Mouse (Mus musculus): ENCODE measurements at regions not wholly inside any gene's neighbourhood (a gene's known extent, or its start where the extent isn't known, plus 50 kb on each side); places are given as distances from the start of the nearest gene placed in this dataset.

DNA sequence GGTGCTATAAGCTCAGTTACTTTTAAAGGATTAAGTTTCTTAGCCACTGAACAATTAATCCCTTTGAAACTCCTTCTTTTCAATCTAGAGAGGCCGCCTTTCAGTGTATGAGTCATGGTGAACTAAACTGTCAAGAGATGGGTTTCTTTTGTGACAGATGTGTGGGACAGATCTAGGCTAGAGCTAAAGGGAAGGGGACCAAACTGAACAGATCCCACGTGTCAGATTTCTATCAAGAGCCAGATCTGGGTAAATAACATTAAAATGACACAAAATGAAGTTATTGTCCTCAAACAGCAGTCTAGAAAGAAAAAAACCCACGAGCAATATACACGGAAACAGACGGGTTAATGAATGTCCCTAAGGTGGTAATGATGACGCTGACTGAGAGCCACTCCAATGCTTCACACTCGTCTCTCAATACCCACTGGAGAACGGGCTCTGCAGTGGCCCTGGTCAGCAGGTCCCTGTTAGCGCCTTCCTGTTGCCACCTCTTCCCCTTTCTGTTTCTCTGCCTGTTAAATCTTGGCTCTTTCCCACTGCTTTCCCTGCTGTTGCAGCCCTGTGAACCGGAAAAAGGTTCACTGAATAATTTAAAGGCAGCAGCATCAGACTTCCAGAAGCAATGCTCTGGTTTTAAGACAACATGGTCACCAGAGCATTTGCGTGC is 52.7 kb upstream of the Rab3gap2 start:
- DNase-seq: peak; percentile 9 to 10

DNA sequence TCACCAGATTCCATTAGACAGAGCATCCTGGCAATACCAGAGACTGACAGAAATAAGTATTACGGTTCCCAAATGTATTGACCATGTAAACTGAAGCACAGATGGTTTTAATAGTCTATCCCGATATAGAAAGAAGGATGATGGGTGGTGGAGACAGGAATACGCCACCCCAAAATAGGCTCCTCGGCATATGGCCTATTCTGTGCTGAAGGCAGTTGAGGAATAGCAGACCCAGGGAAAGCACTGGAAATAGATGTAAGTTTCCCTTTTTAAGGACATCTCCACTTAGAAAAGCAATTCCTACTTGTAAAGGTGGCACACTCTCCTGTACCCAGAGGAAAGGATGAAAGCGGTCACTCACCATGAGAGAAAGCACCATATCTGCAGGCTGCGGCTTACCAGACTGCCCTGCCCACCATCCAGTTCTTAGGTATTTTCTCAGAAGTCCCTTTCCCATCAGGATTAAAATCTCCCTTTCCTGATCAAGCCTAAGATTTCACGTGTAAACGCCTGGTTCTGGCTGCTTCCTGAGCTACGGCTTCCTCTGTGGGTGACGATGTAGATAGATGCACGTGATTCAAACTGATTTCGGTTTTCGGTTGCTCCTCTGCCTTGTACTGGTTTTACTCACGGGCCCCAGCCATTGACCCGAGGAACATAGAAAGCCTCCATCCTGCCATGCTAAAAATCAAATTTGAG is 53.3 kb upstream of the Rab3gap2 start:
- DNase-seq: no peak

DNA sequence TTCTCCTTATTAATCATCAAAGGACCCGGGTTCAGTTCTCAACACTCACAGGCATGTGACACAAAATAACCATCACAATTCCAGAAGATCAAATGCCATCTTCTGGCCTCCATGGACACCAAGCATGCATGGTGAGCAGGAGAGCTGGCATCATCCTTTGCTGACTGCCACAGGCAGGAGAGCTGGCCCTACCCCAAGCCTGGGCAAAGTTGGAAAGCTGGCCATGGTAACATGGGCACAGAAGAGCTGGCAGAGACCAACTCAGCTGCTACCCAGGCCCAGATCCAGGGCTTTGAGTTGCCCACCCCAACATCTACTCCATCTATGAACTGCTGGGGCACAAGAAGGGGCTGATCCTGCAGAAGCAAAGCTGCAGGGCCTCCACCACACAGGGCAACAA is 59.1 kb upstream of the Rab3gap2 start:
- peak; percentile 78 to 89 for DNase-seq

DNA sequence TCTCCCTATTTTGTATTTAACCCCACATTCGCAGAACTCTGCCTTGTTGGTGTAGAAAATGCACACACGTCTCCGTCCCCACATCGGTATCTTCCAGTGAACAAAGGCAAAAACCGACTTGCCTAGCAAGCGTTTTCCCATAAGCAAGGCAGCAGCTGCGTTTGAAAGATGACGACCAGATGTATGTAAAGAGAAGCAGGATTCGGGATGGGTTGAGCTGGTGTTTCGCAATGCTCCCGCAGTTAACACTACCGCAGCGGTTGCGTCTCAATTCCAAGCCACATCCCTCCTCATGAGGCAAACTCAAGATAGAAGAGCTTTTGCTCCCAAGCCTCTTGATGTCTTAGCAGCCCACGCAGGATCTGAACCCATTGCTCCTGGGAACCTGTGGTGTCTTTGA is 59.9 kb upstream of the Rab3gap2 start:
- DNase-seq: no peak

DNA sequence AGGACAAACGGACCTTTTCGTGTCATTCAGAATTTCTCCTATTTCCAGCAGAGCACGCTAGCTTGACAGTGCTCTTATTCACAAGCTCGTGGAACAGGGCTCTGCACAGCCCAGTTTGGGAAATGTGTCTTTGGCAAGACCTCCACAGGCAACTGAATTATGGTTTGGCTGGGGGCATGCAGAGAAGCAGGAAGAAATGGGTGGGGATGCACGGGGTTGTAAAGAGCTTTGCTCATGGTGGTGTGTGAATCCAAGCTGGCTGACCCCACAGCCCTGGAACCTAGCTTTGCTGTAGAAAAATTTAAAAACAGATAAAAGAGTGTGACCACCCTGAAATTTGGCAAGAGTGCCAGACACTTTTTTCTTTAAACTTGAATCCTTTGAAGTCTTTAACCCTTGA is 63.6 kb upstream of the Rab3gap2 start:
- DNase-seq: no peak

DNA sequence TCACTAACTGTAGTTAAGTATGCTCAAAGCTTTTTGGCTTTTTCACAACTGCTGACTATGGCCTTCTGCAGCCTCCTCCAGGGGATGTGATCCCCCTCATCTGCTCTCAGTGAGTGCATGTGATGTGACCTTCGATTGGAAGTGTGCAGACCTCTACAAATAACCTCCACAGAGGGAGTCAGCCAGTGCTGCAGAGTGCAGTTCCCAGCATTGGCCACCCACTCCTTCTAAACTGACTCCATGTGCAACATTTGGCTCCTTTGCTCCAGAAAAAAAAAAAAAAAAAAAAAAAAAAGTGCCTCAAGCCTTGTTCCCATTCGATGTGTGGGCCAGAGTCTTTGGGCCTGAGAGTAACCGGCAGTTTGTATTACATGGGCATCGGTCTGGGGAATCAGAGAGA is 75.7 kb upstream of the Rab3gap2 start:
- no peak for DNase-seq

DNA sequence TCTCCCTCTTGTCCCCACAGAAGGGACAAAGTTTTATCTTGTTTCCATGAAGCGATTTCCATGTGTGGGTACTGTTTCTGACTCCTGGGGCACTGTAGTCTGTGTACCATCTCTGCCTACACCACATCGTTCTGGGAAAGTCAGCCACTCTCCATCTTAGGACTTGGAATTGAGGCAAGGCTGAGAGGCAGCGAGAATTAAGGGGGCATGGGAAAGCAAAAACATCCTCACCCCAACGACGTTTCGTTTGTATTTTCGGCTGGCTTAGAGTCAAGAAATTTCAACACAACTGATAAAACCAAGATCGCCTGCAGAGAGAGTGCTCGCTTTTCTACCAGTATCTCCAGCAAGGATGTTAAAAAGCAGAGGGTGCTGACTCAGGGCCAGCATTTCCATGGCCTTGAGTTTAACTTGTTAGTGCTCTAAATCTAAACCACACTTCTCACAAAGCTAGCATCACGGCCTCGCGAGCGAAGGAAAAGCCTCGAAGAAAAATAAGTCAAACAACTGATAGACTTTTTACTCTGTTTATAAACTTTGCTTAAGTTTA is 78.1 kb upstream of the Rab3gap2 start:
- no peak for DNase-seq

DNA sequence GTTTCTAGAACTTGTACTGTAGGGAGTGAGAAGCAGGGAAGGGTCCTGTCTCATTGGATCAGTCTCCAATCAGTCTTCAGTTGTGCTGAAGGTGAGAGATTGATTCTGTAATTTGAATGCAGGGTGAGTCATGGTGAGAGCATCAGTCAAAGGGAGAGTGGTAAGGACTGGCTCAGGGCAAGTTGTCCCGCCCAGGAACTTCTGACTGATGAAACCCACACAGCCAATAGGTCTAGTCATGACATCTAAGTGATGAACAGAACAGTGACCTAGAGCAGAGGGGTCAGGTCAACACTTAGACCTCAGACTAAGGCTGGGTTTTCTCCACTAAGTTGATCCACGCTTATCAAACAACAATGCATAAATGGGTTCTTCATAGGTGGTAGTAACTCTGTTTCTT is 82.4 kb upstream of the Rab3gap2 start:
- no peak for DNase-seq

DNA sequence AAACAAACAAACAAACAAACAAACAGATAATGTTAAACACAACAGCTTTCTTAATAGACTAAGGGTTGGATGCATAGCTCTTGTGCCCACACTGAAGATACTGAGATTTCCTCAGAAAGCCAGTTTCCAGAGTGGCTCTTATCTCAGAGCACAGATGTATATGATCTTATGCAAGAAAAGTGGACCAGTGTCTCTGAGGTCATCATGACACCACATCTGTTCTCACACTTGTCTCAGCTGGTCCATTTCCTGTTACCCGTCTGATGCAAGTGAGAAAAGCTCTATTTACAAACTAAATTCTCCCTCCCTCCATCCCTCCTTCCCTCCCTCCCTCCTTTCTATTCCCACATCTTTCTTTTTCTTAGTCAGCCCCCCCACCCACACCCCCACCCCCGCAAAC is 83.5 kb upstream of the Rab3gap2 start:
- no peak for DNase-seq

DNA sequence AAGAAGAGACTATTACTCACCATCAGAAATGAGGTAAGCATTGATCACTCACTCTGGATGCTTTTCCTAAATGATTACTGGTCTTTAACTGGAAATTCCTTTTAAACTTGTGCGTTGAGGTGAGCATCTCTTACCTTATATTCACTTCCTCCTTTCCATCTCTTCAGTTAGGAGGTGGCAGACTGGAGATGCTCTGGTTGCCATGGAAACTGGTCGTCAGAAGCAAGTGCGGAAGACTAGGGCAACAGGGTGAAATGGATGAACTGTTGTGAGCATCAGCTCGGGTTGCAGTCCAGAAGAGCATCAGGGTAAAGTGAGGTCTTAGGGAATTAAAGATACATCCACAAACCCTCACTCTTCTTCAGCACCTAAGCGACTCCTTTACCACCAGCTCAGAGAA is 86.2 kb upstream of the Rab3gap2 start:
- DNase-seq: peak; percentile 15 to 18

DNA sequence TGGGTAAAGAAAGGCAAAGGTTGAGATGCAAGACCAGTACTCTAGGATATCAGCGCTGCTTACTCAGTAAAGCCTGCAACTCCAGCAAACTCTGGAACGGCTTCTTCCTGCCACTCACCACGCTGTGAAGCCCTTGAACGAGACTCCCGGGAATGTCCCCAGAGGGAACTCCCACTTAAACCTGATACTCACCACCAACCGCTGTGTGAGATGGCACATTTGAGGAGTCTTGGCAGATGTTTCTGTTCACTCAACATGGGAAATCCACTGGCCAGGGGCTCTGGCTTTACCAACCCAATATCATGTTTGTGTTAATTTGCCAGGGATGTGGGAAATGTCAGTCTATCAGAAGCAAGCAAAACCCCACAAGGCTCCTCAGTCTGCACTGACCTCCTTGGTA is 90.2 kb upstream of the Rab3gap2 start:
- no peak for DNase-seq

DNA sequence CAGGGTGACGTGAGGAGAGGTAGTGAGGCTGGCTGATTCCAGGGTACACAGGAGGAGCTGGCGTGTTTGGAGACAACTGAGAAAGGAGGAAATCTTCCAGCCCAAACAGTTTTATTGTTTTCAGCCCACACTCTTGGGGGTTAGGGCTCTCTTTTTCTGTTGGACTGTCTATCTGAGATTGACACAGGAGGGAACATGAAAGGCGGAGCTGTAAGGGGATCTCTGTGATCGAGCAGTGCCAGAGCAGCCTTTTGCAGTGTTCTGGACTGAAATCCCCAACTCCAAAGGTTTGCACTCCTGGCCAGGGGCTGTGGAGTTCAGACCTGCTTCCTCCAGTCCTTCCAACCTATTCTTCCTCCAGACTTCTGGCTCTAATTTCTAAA is 91.9 kb upstream of the Rab3gap2 start:
- DNase-seq: no peak

DNA sequence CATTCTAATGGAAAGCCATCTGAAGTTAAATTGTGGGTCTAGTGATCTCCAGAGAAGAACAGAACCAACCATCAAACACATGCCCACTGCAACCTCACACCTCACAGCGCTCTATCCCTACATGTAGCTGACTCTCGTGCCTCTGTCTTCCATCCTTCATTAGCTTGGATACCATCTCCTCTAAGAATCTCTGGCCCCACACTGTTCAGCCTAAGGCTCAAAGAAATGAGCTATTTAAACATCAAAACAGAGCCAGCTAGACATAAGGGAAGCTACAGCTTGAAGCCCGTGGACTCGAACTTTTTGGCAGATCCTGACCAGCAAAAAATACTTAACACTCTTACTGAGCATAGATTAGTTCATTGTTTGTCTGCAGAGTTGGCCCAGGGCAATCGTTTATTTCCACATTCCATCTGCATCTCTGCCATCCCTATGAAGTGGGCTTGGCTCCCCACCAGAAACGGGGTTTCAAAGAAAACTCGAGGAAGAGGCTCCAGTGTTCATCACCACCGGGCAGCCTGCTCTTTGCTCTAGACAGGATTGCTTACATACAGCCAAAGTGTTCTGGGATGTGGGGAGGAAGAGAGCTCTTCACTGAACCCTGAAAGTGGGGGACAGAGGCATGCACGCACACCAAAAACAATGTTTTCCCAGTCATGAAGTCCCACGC is 92.4 kb upstream of the Rab3gap2 start:
- DNase-seq: peak; percentile 43 to 62

DNA sequence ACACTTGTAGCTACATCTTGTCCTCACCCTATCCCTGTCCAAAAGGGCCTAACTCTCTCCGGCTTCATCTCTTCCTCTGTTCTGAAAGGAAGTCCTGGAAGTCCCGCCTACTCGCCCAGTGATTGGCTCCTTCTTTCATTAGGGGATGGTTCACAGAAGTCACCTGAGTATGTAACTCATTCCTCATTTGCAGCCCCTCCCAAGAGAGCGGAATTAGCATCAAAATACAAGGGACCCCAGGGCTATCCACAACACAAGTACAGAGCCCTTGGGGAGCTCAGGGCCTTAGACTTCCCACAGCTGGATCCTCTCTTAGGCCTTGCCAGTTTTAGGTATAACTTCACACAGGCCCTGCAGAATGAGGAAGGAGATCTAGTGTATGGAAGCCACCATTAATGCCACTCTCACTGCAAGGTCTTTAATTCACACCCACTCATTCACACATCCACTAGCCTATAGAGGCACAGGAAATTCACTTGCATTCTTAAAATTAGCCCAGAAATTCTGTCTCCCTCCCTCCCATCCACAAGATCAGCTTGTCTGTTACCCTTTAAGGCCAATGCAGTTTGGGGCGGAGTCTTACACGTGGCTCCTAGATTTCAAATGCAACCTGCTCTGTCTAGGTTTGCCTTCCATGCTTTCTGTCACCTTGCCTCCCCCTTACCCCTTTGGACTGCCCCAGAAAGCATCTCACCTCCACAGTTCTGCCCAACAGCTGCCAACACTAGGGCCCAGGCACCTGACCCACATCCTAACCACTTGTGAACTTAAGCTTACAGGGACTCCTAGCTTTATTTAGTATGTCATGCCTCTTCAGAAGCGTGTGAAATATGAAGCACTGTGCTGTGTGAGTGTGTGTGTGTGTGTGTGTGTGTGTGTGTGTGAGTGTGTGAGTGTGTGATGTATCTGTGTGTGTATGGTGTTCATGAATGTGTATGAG is 98.7 kb upstream of the Rab3gap2 start:
- no peak for DNase-seq

DNA sequence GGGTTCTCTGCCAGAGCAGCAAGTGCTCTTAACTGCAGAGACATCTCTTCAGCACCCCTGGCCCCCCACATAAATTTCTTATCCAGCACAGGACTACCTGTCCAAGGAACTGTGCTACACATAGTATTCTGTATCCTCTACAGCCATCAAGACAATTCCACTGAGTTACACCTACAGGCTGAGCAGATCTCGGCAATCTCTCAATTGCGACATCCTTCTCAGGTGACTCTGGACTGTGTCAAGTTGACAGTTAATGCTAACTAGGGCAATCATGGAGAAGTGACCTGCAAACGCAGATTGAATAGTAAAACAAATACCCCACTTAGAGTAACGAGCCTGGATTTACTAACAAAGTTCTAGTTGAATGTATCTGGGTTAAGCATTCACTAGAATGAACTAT is 100.1 kb upstream of the Rab3gap2 start:
- DNase-seq: no peak

DNA sequence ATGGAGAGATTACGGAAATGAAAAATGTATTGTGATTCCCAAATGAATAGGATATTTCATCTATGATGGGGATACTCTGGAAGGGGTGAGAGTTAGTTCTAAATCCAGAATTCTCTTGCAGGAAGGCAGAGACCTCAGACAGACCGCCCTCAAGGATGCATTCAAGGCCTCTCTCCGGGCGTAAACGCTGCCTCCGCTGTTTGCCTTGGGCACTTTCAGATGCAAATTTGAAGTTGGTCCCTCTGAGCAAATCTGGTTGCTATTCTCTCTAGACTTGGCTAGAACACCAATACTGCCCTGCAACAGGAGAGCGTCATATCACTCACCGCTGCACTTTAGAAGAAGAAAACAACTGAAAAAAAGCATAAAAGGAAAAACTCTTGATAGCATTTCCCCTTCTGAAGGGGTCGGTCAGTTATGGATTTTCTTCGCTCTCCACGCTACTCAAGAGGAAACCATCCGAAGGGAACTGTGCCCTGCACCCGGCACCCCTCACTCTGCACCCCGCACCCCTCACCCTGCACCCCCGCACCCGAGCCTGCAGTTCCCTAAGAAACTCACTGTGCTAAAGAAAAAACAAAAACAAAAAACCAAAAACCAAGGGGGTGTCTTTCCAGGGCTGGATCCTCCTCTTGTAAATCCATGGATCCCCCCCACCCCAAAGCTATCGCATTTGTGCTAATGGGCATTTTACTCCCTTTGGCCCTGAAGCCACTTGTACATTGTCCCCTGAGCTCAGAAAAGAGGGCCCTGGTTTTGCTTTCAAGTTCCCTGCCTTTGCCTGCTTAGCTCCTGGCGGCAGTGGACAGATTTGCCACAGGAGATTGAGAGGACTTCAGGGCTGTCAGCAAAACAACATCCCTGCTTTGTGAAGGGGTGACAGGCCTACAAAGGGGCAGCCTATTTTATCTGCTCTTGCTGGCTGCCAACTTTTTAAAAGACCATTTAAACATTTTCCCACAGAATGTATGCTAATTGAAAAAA is 99.9 kb upstream of the Mark1 start:
- no peak for DNase-seq

DNA sequence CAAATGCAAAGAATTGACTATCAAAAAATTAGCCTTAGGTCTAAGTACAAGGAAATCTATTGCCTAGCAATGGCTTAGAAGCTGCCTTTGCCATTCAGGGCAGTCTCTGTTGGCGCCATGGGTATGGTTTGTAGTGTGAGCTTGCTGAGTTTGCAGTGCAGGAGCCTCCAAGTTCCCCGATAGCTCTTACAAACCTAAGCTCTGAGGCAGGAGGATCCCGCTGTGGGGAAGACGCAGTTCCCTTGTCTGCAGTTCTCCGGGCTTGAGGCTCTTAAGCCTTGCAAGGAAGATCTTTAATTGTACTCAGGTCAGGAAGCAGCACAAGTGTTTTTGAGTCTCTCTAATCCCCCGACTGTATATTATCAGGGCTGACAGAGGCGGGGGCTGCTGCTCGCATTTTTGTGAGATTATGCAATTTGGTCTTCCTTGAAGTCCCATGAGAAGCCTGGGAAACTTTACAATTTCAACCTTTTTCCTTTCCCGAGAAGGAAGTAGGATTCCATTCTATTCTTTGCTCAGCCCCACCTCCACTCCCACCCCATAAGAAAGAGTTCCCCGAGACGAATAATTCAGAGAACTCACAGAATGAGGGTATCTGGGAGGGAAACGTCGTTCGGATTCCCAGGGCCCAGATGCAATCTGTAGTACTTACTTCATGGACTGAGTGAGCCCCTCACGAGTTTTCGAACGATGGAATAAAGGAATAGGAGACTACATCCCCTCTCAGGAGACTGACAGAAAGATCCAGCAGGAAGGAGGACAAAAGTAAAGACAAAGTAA is 99.0 kb upstream of the Mark1 start:
- no peak for DNase-seq

DNA sequence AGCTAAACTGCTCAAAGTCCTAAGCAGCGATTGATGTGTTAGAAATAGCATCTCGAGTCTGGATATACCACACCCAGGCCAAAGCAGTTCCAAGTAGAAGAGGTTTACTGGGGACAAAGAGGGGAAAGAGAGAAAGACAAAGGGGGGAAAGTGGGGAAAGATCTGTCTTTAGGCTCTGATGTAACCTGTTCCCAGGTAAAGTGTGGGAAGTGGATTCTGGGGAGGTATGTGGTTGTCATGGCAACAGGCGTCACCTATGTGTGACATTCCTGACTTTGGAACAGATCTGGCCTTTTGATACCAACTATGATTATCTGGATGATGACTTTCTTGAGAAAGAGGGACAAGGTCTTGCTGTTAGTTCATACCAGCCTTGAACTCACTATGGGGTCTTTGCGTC is 97.4 kb upstream of the Mark1 start:
- DNase-seq: no peak

DNA sequence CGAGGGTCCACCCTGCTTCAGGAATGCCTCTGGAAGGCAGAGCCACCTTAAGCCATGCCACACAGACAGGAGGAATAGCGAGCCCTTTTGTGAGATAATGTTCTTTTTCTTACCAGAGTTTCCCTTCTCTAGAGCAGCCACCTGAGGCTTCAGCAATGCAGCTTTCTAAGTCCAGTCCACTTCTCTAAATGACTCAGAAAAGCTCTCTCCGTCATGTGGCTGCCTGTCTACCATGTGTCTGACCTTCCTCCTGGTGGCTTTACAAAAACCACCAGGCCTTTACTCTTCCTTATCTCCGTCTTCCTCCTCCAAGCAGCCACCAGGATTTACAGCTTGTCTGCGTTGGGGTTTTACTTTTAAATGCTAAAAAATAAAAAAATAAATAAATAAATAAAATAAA is 93.4 kb upstream of the Mark1 start:
- DNase-seq: no peak

DNA sequence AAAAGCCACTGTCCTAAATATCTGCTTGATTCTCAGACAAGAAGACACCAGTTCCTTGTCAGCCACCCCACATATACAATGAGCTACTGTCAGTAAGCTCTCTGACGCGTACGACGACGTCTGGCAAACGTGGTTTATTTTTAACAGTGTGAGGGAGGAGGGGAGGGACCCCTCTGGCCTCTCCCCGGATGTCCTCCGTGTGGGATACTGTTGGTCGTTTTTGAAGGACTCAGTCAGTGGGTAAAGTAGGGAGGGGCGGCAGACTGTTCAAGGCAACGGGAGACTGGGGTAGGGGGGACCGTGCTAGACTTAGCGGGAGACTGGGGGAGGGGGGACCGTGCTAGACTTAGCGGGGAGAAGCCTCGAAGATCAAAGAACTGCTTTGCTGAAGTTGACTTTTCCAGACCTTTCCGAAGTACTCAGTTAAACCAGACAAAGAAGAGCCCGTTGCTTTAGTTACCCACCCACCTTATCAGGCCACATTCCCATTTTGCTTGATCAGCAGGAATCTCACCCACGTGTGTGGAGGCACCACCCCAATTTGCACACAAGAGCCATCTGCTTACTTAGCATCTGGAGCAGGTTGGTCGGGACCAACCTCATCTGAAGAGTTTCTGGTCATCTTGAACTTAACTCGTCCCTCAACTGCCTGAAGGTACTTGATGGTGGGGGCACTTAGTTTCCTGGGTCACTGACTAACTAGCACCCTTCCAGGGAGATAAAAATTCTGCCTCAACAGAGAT is 92.6 kb upstream of the Mark1 start:
- DNase-seq: no peak

All from cerebellum, postnatal 10 days (tissue).